Comparison of ENCODE assay signal across 17 mouse cellular contexts in the genomic region with DNA sequence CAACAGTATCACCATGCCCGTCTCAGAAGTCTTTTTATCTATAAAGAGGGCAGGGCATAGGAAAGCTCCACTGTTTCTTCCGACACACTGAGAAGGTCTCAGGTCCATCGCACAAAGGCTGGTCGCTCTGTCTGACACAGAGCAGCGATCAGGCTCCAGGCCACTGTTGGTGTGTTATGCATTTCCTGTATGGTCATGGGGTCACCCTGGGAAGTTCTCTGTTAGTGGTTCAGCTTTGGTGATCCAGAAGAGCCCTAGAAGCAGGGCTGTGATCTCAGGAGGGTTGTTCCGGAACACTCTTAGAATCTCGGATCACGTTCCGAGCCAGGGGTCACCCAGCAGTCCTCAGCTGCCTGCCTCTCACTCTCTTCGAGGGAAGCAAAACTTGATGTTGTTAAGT.
A peak's percentile ranks its signal among the peaks of the same experiment; 100 is the strongest.
DNase-seq lines count a peak whose midpoint lies in the region; ATAC-seq and TF ChIP-seq lines count a peak whose summit lies in the region.
"Had no signal": no experiment of that assay in that cellular context is flagged by ENCODE, and none has a peak within 500 bp of the region (broad histone marks: within the 10 kb centered on the region; RNA-seq: fewer than 3 reads in every experiment).

No protein-coding gene starts in this region.

- H3K9ac ChIP-seq in kidney, embryonic 14.5 days (ENCODE audit: low read depth, low read length): no peak overlapping the region
- H3K9ac ChIP-seq: forebrain, embryonic 12.5 days; hindbrain, embryonic 15.5 days; liver, embryonic 13.5 days; neural tube, embryonic 12.5 days had no signal

- no peak overlapping the region for H3K4me3 ChIP-seq in bone marrow, adult 2 months (replicated peaks; ENCODE audit: control insufficient read depth, low read depth, low read length)
- H3K4me3 ChIP-seq in kidney, embryonic 14.5 days (ENCODE audit: low read length): no peak overlapping the region
- H3K4me3 ChIP-seq: forebrain, embryonic 12.5 days; hindbrain, embryonic 15.5 days; liver, embryonic 13.5 days; neural tube, embryonic 12.5 days had no signal

- DNase-seq in layer of hippocampus, adult 9-11 months: peak; percentile 8
- DNase-seq in layer of hippocampus, adult 11-12 months (ENCODE audit: low spot score): no peak
- DNase-seq in embryo, embryonic 10 days (ENCODE audit: low spot score): no peak
- no peak for DNase-seq in thymus, postnatal 36 days
- DNase-seq: cerebellum, postnatal 10 days; gastrocnemius, postnatal 10 days; left cerebral cortex, postnatal 4 days; liver, embryonic 13.5 days; thymus, adult 18-20 months had no signal

- TF ChIP-seq POLR2A in bone marrow, adult 2 months (IDR thresholded peaks at IDR 0.05; ENCODE audit: borderline replicate concordance, control insufficient read depth, low read depth, low read length): no peak

- no peak for TF ChIP-seq CTCF in bone marrow, adult 2 months (IDR thresholded peaks at IDR 0.05; ENCODE audit: control insufficient read depth, insufficient read depth, low read length)

- H3K27me3 ChIP-seq in kidney, embryonic 14.5 days (ENCODE audit: control insufficient read depth, insufficient read depth, low read length): no peaks in the 10 kb centered on the region
- H3K27me3 ChIP-seq: forebrain, embryonic 12.5 days; hindbrain, embryonic 15.5 days; liver, embryonic 13.5 days; neural tube, embryonic 12.5 days had no signal

- peaks cover 6% of the 10 kb centered on the region for H3K4me1 ChIP-seq in bone marrow, adult 2 months (ENCODE audit: control insufficient read depth, insufficient read depth, low read length)
- peaks cover 15% of the 10 kb centered on the region for H3K4me1 ChIP-seq in kidney, embryonic 14.5 days (ENCODE audit: control insufficient read depth, insufficient read depth, low read length)
- H3K4me1 ChIP-seq: hindbrain, embryonic 15.5 days; neural tube, embryonic 12.5 days had no signal

- H3K27ac ChIP-seq in bone marrow, adult 2 months (ENCODE audit: control insufficient read depth, insufficient read depth, low read depth, low read length, poor library complexity): peak overlapping the region; percentile 29
- no peak overlapping the region for H3K27ac ChIP-seq in kidney, embryonic 14.5 days (ENCODE audit: low read depth, low read length)
- H3K27ac ChIP-seq: forebrain, embryonic 12.5 days; hindbrain, embryonic 15.5 days; liver, embryonic 13.5 days; neural tube, embryonic 12.5 days had no signal

- no peak overlapping the region for H3K4me2 ChIP-seq in kidney, embryonic 14.5 days (replicated peaks; ENCODE audit: low read depth, low read length)
- H3K4me2 ChIP-seq: forebrain, embryonic 12.5 days; hindbrain, embryonic 15.5 days; liver, embryonic 13.5 days; neural tube, embryonic 12.5 days had no signal

- no peaks in the 10 kb centered on the region for H3K36me3 ChIP-seq in kidney, embryonic 14.5 days (ENCODE audit: control insufficient read depth, insufficient read depth, low read length)
- H3K36me3 ChIP-seq: forebrain, embryonic 12.5 days; hindbrain, embryonic 15.5 days; liver, embryonic 13.5 days; neural tube, embryonic 12.5 days had no signal

- peak; percentile 59; the same call in 1 of the 2 replicates for ATAC-seq in kidney, embryonic 14.5 days (ENCODE audit: low FRiP score, low TSS enrichment)
- ATAC-seq in megakaryocyte progenitor cell, adult 5-6 weeks (replicated peaks; ENCODE audit: poor library complexity): 0 out of 2 replicates have a peak, but pooled peaks have one; percentile 11
- ATAC-seq: CD4-positive, CD25-positive, alpha-beta regulatory T cell, adult 4 months; lung, postnatal 0 days had no signal

- H3K9me3 ChIP-seq in kidney, embryonic 14.5 days (ENCODE audit: control insufficient read depth, low read length): no peaks in the 10 kb centered on the region
- H3K9me3 ChIP-seq: forebrain, embryonic 12.5 days; hindbrain, embryonic 15.5 days; liver, embryonic 13.5 days; neural tube, embryonic 12.5 days had no signal

- 65% methylated on average over 10 of the region's 10 CpGs for WGBS in bone marrow, adult 2 months
- 70% methylated on average over 10 of the region's 10 CpGs for WGBS in kidney, embryonic 14.5 days
